8 mouse cellular contexts compared by ENCODE assay signal in the genomic region with DNA sequence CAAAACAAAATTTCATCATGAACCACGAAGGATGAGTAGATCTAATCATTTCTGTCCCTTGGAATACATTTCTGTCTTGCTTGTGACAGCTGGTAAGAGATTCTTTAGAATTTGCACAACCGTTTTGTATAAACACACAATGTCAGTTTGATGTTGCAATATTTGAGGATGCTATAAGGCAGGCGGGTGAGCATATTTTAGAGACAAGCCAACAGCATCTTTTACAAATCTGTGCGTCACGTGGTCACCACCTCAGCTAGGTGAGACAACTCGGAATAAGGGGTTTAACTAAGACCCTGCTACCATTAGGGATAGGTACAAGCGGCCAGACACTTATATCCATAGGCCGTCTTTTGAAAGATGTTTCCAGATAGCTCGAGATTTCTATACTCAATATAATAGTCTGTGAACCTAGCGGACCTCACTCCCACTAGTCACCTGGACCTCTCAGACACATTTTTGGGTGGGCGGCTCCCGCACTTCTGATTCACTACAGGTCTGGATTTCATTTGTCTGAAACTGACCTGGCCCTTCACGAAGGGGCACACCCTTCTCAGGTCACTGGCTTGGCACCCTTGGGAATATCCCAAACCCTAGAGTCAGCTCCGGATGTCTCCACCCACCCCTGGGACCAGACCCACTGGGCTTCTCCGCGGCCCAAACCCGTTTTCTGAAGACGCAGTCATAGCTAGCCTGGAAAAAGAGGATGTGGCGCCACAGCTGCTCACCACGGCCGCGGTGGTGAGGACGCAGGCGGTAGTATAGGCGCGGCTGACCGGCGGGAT. TPM values are rescaled to one million over a fixed set of nuclear protein-coding genes. Genes with fewer than 3 reads are reported as not detected.
DNase-seq lines count a peak whose midpoint lies in the region; ATAC-seq lines count a peak whose summit lies in the region.

No protein-coding gene starts in this region.

- peak overlapping the region; percentile 89 for H3K4me3 ChIP-seq in heart, embryonic 12.5 days
- H3K4me3 ChIP-seq in liver, embryonic 11.5 days (ENCODE audit: low read depth, low read length), result peak overlapping the region; percentile 90

- peak overlapping the region; percentile 74 for H3K27ac ChIP-seq in heart, embryonic 12.5 days (ENCODE audit: poor library complexity, severe bottlenecking)
- peak overlapping the region; percentile 73 for H3K27ac ChIP-seq in liver, embryonic 11.5 days (ENCODE audit: low read depth, low read length)

- H3K4me1 ChIP-seq in heart, embryonic 12.5 days (replicated peaks), result peaks cover 24% of the 10 kb centered on the region
- H3K4me1 ChIP-seq in liver, embryonic 11.5 days (replicated peaks; ENCODE audit: control insufficient read depth, insufficient read depth, low read length), result peaks cover 10% of the 10 kb centered on the region; the same call in 1 of the 2 replicates

- H3K27me3 ChIP-seq in heart, embryonic 12.5 days (replicated peaks), result no peaks in the 10 kb centered on the region
- no peaks in the 10 kb centered on the region for H3K27me3 ChIP-seq in liver, embryonic 11.5 days (replicated peaks; ENCODE audit: control insufficient read depth, insufficient read depth, low read length)

- H3K36me3 ChIP-seq in heart, embryonic 12.5 days, result peaks cover 14% of the 10 kb centered on the region
- peaks cover 3% of the 10 kb centered on the region; the same call in 1 of the 2 replicates for H3K36me3 ChIP-seq in liver, embryonic 11.5 days (ENCODE audit: control insufficient read depth, insufficient read depth, low read length)

- peak overlapping the region; percentile 87 for H3K9ac ChIP-seq in heart, embryonic 12.5 days
- peak overlapping the region; percentile 90 for H3K9ac ChIP-seq in liver, embryonic 11.5 days (ENCODE audit: low read depth, low read length)

- no peaks in the 10 kb centered on the region for H3K9me3 ChIP-seq in heart, embryonic 12.5 days (replicated peaks)
- no peaks in the 10 kb centered on the region for H3K9me3 ChIP-seq in liver, embryonic 11.5 days (ENCODE audit: control insufficient read depth, low read length)

- ATAC-seq in heart, embryonic 12.5 days (ENCODE audit: insufficient number of reproducible peaks, low FRiP score), result no peak; the same call in 1 of the 2 replicates
- peak; percentile 21 for ATAC-seq in erythroid progenitor cell, adult 5-6 weeks (replicated peaks; ENCODE audit: low FRiP score, poor library complexity, severe bottlenecking)
- ATAC-seq in liver, embryonic 11.5 days (replicated peaks; ENCODE audit: low FRiP score), result peak; percentile 14

- DNase-seq in heart, adult 9 months (ENCODE audit: low spot score in 2 of 2), result no peak
- peak; percentile 47 for DNase-seq in 416B (ENCODE audit: low read depth)
- no peak for DNase-seq in liver, embryonic 11.5 days (ENCODE audit: low spot score)
- no peak for DNase-seq in right cerebral cortex, adult 18-20 months
- DNase-seq in MN1 (ENCODE audit: low spot score), result no peak
- no peak for DNase-seq in cerebellum, adult 11 months

- peak overlapping the region; percentile 82 for H3K4me2 ChIP-seq in heart, embryonic 12.5 days
- H3K4me2 ChIP-seq in liver, embryonic 11.5 days, result peak overlapping the region; percentile 81

- 5% methylated on average over 28 of the region's 28 CpGs for WGBS in heart, embryonic 12.5 days
- WGBS in liver, embryonic 11.5 days, result 5% methylated on average over 28 of the region's 28 CpGs

RNA-seq across cellular contexts. Expression of a gene that starts 0.8 kb away (rescaled TPM):
- 25.5 and 27.3 TPM in 2 replicates for polyA plus RNA-seq in heart, embryonic 12.5 days (2016; fragmentation: Nextera tagmentation; extraction: Ambion mirVana)
- total RNA-seq in erythroid progenitor cell, adult 5-6 weeks (2015; ENCODE audit: low replicate concordance), result 56.6 and 62.9 TPM in 2 replicates
- total RNA-seq in erythroid progenitor cell, adult 5-6 weeks (2017; ENCODE audit: low replicate concordance), result 69.3 and 137 TPM in 2 replicates
- 31.3 and 31.9 TPM in 2 replicates for polyA plus RNA-seq in liver, embryonic 11.5 days (2014; fragmentation: Nextera tagmentation; extraction: Ambion mirVana)

RNA-seq across cellular contexts. Expression of a gene that starts 1.0 kb away (rescaled TPM):
- 35.2 and 40.9 TPM in 2 replicates for polyA plus RNA-seq in heart, embryonic 12.5 days (2016; fragmentation: Nextera tagmentation; extraction: Ambion mirVana)
- total RNA-seq in erythroid progenitor cell, adult 5-6 weeks (2015; ENCODE audit: low replicate concordance), result 32.4 and 44.0 TPM in 2 replicates
- total RNA-seq in erythroid progenitor cell, adult 5-6 weeks (2017; ENCODE audit: low replicate concordance), result 25.0 and 30.2 TPM in 2 replicates
- polyA plus RNA-seq in liver, embryonic 11.5 days (2014; fragmentation: Nextera tagmentation; extraction: Ambion mirVana), result 49.5 and 51.6 TPM in 2 replicates

RNA-seq across cellular contexts. Expression of a gene that starts 14.4 kb away (rescaled TPM):
- polyA plus RNA-seq in heart, embryonic 12.5 days (2016; fragmentation: Nextera tagmentation; extraction: Ambion mirVana), result 18.8 and 20.1 TPM in 2 replicates
- total RNA-seq in erythroid progenitor cell, adult 5-6 weeks (2015; ENCODE audit: low replicate concordance), result 1.1 and 3.8 TPM in 2 replicates
- total RNA-seq in erythroid progenitor cell, adult 5-6 weeks (2017; ENCODE audit: low replicate concordance), result 7.4 and 7.8 TPM in 2 replicates
- polyA plus RNA-seq in liver, embryonic 11.5 days (2014; fragmentation: Nextera tagmentation; extraction: Ambion mirVana), result 24.2 and 26.6 TPM in 2 replicates

RNA-seq across cellular contexts. Expression of a gene that starts 14.7 kb away (rescaled TPM):
- 42.9 and 44.4 TPM in 2 replicates for polyA plus RNA-seq in heart, embryonic 12.5 days (2016; fragmentation: Nextera tagmentation; extraction: Ambion mirVana)
- not detected in 2 replicates for total RNA-seq in erythroid progenitor cell, adult 5-6 weeks (2015; ENCODE audit: low replicate concordance)
- total RNA-seq in erythroid progenitor cell, adult 5-6 weeks (2017; ENCODE audit: low replicate concordance), result not detected in 2 replicates
- polyA plus RNA-seq in liver, embryonic 11.5 days (2014; fragmentation: Nextera tagmentation; extraction: Ambion mirVana), result 16.3 and 20.6 TPM in 2 replicates

RNA-seq across cellular contexts. Expression of a gene that starts 35.8 kb away (rescaled TPM):
- polyA plus RNA-seq in heart, embryonic 12.5 days (2016; fragmentation: Nextera tagmentation; extraction: Ambion mirVana), result 293 and 299 TPM in 2 replicates
- 87.2 and 106 TPM in 2 replicates for total RNA-seq in erythroid progenitor cell, adult 5-6 weeks (2015; ENCODE audit: low replicate concordance)
- total RNA-seq in erythroid progenitor cell, adult 5-6 weeks (2017; ENCODE audit: low replicate concordance), result 7.3 and 24.4 TPM in 2 replicates
- polyA plus RNA-seq in liver, embryonic 11.5 days (2014; fragmentation: Nextera tagmentation; extraction: Ambion mirVana), result 568 and 569 TPM in 2 replicates
